Mouse (Mus musculus) adipose tissue, adult 10 weeks (tissue): ENCODE results near the gene Lamc1. TPM values are rescaled to one million over a fixed set of nuclear protein-coding genes. Genes with fewer than 3 reads are reported as not detected.

ENCODE experiments used
- polyA plus RNA-seq: library from polyadenylated mRNA; stranded (reverse); fragments of 350-450 nt; fragmentation: Illumina TruSeq; extraction: RNeasy Lipid Tissue Mini Kit (QIAGEN cat#74804); gene quantifications from one replicate; pipeline ENCODE4 v1.2.3, GENCODE M21; 2014; ENCODE audit warnings: low read depth, low replicate concordance

Gene Lamc1
- polyA plus RNA-seq, result 84.0 TPM

GRCm38 (mm10) chr1:153332444-153333295 is at the start of gene Lamc1:
TSS of gene Lamc1 (minus strand) at chr1:153332786.

GRCm38 (mm10) chr1:153185828-153186803 is 146.5 kb downstream of the Lamc1 start, which contains the start of gene Lamc2:
TSS of gene Lamc2 (minus strand) at chr1:153186447.

Other genes with a start within 250 kb of the Lamc1 start
- gene Lamc2, start 146.3 kb downstream of the Lamc1 start, polyA plus RNA-seq, result 14.5 TPM
- 4.0 TPM for gene Shcbp1l, start 92.4 kb upstream of the Lamc1 start, polyA plus RNA-seq
- gene Dhx9, start 154.9 kb upstream of the Lamc1 start, polyA plus RNA-seq, result 65.6 TPM
- 24.4 TPM for gene Npl, start 217.3 kb upstream of the Lamc1 start, polyA plus RNA-seq